Mouse (Mus musculus): ENCODE data around the gene Prune1.

- TF ChIP-seq CTCF (IDR thresholded peaks at IDR 0.05; ENCODE audit: low read depth) (no peak), EP300 (IDR thresholded peaks at IDR 0.05; ENCODE audit: low read depth) (no peak)
Measured at GRCm38 (mm10) chr3:95291041-95291440, 9.2 kb upstream of the Prune1 start.
